Mouse (Mus musculus) spleen, postnatal 4 days (tissue): ENCODE data around the gene Taar3.

Experiments
- DNase-seq, 2 experiments: peaks; one replicate each; pipeline ENCODE4 v3.0.0; 2022; ENCODE audit warnings: low spot score in 2 of 2

Gene Taar3

GRCm38 (mm10) chr10:23999639-24000038, 50.3 kb downstream of the Taar3 start, which contains the start of gene Taar7b:
Gene Taar7b (plus strand): TSS chr10:23999939.
- no peak for DNase-seq
